Mouse (Mus musculus): ENCODE results near the gene Ostm1. TPM values are rescaled to one million over a fixed set of nuclear protein-coding genes. Genes with fewer than 3 reads are reported as not detected.

The Ostm1 gene
- polyA plus RNA-seq, 1 experiment from 2014 or later: 40.3 TPM

DNA sequence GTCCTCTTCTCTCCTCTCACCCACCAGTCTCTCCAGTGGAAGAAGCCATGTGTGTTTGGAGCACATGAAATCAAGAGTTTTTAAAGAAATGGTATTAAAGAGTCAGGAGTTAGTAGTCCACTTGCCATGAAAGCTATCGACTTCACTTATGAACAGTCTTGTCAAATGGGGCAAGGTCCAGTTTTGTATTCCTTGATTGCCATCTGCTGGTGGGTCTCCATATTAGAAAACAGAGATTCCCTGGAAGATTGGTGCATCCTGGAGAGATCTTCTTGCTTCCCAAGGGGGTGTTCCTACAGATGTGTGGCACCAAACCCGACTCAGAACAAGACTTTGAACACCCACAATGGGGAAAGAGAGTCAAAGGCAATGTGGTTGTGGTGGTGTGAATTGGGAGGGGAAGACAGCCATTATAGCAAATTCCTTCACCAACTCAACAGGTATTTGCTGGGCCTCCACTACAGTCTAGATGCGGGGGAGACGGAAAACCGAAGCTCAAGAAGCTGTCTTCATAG is 151.0 kb downstream of the Ostm1 start:
- H3K4me1 ChIP-seq (ENCODE audit: control insufficient read depth, insufficient read depth, low read length): no peaks in the 10 kb centered on the region
- no peak overlapping the region for H3K4me3 ChIP-seq (ENCODE audit: low read depth, low read length)
- H3K27me3 ChIP-seq (ENCODE audit: control insufficient read depth, insufficient read depth, low read length): no peaks in the 10 kb centered on the region
- H3K9me3 ChIP-seq (ENCODE audit: control insufficient read depth, low read length): no peaks in the 10 kb centered on the region
- no peak for ATAC-seq (ENCODE audit: low read depth)
- no peak overlapping the region for H3K4me2 ChIP-seq (ENCODE audit: low read depth, low read length)
- H3K9ac ChIP-seq (replicated peaks; ENCODE audit: low read depth, low read length): no peak overlapping the region
- no peaks in the 10 kb centered on the region for H3K36me3 ChIP-seq (ENCODE audit: control insufficient read depth, insufficient read depth, low read length)
- 65% methylated on average over 5 of the region's 5 CpGs for WGBS
- H3K27ac ChIP-seq (ENCODE audit: low read depth, low read length): no peak overlapping the region

DNA sequence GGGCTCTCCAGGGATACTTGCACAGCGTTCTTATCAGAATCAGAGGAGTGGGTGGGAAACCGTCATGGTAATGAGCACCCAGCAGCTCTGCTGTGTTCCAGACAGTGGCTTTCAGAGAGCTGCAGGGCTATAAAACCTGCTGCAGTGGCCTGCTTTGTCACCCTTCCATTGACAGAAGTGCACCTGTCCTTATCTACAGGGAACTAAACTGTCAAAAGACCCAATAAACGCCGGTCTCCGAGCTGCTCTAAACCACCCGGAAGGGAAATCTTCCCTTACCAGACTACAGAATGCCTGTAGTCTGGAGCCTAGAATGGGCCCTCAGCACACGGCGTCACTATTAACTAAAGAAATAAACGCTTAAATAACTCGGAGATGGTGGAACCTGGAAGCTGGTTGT is 168.2 kb downstream of the Ostm1 start:
- no peaks in the 10 kb centered on the region for H3K4me1 ChIP-seq (ENCODE audit: control insufficient read depth, insufficient read depth, low read length)
- H3K9ac ChIP-seq (replicated peaks; ENCODE audit: low read depth, low read length): no peak overlapping the region
- H3K4me3 ChIP-seq (ENCODE audit: low read depth, low read length): no peak overlapping the region
- H3K27ac ChIP-seq (ENCODE audit: low read depth, low read length): no peak overlapping the region
- 27% methylated on average over 10 of the region's 10 CpGs for WGBS
- no peak overlapping the region for H3K4me2 ChIP-seq (ENCODE audit: low read depth, low read length)
- H3K36me3 ChIP-seq (ENCODE audit: control insufficient read depth, insufficient read depth, low read length): no peaks in the 10 kb centered on the region
- no peak for ATAC-seq (ENCODE audit: low read depth)
- no peaks in the 10 kb centered on the region for H3K27me3 ChIP-seq (ENCODE audit: control insufficient read depth, insufficient read depth, low read length)
- H3K9me3 ChIP-seq (ENCODE audit: control insufficient read depth, low read length): no peaks in the 10 kb centered on the region

Other genes starting within 250 kb of the Ostm1 start
- 7.7 and 8.0 TPM in 2 replicates for gene Afg1l, start 105.3 kb upstream of the Ostm1 start, polyA plus RNA-seq (2014; fragmentation: Nextera tagmentation; extraction: Ambion mirVana)
- gene Snx3, start 81.8 kb upstream of the Ostm1 start, polyA plus RNA-seq (2014; fragmentation: Nextera tagmentation; extraction: Ambion mirVana): 286 and 292 TPM in 2 replicates
- gene Nr2e1, start 190 bp upstream of the Ostm1 start, polyA plus RNA-seq (2014; fragmentation: Nextera tagmentation; extraction: Ambion mirVana): not detected in 2 replicates
- 17.6 and 18.0 TPM in 2 replicates for gene Sec63, start 177.7 kb downstream of the Ostm1 start, polyA plus RNA-seq (2014; fragmentation: Nextera tagmentation; extraction: Ambion mirVana)